Mouse (Mus musculus) brain, embryonic 14.5 days (tissue): Measurements from ENCODE around the gene Tnrc18. TPM values are rescaled to one million over a fixed set of nuclear protein-coding genes. Genes with fewer than 3 reads are reported as not detected.
A peak's percentile ranks its signal among the peaks of the same experiment; 100 is the strongest.

Experiments used
- DNase-seq: peaks from one replicate; pipeline ENCODE4 v3.0.0-alpha.2; 2011; ENCODE audit warnings: low read depth
- CTCF ChIP-seq: fragments of 200-500 bp; IDR thresholded peaks from 2 replicates; pipeline ENCODE4 v1.5.1; 2012; ENCODE audit warnings: inconsistent platforms, mild to moderate bottlenecking, moderate library complexity, borderline replicate concordance; ENCODE audit not compliant: insufficient read depth, insufficient read length; ENCODE audit errors: extremely low read depth
- POLR2A ChIP-seq: fragments of 200-500 bp; IDR thresholded peaks from 2 replicates; pipeline ENCODE4 v1.6.1; 2012; ENCODE audit warnings: mild to moderate bottlenecking, inconsistent platforms, borderline replicate concordance; ENCODE audit not compliant: poor library complexity, insufficient read depth, insufficient read length, severe bottlenecking; ENCODE audit errors: extremely low read depth
- polyA plus RNA-seq: library from polyadenylated mRNA; depleted of rRNA; stranded (reverse); fragments of >200 nt; gene quantifications from 2 replicates; pipeline ENCODE4 v1.2.3, GENCODE M21; 2012

Tnrc18 gene
- polyA plus RNA-seq, 1 experiment: 101 TPM

- no peak for DNase-seq
- TF ChIP-seq CTCF (no peak), POLR2A (no peak)
Measured at GRCm38 (mm10) chr5:142821974-142822285, 4.5 kb upstream of the Tnrc18 start.

- peak; percentile 93 for DNase-seq
- TF ChIP-seq POLR2A: peak; percentile 19; the same call in 1 of the 2 replicates
- TF ChIP-seq CTCF: no peak
Measured at GRCm38 (mm10) chr5:142821266-142821973, 4.0 kb upstream of the Tnrc18 start.

- DNase-seq: peak; percentile 83
Measured at GRCm38 (mm10) chr5:142820276-142821265, 3.1 kb upstream of the Tnrc18 start.

GRCm38 (mm10) chr5:142819385-142820275 is 2.2 kb upstream of the Tnrc18 start:
- TF ChIP-seq POLR2A: peak; percentile 85
- TF ChIP-seq CTCF: no peak
- peak; percentile 97 for DNase-seq

More at GRCm38 (mm10) chr5:142820276-142821265, 3.1 kb upstream of the Tnrc18 start:
- TF ChIP-seq POLR2A (0 out of 2 replicates have a peak, but pooled peaks have one; percentile 6), CTCF (no peak)

- peak; percentile 97 for DNase-seq
- TF ChIP-seq POLR2A (peak; percentile 42; the same call in 1 of the 2 replicates), CTCF (no peak)
Measured at GRCm38 (mm10) chr5:142818435-142819360, 1.2 kb upstream of the Tnrc18 start.

- peak; percentile 53 for DNase-seq
- TF ChIP-seq POLR2A (0 out of 2 replicates have a peak, but pooled peaks have one; percentile 41), CTCF (no peak)
Measured at GRCm38 (mm10) chr5:142816811-142817523, 495 bp downstream of the Tnrc18 start.

- peak; percentile 50 for DNase-seq
- no peak for TF ChIP-seq CTCF
- no peak for TF ChIP-seq POLR2A
Measured at GRCm38 (mm10) chr5:142816031-142816810, 1.2 kb downstream of the Tnrc18 start.

GRCm38 (mm10) chr5:142815421-142816001 is 2.0 kb downstream of the Tnrc18 start:
- DNase-seq: no peak

GRCm38 (mm10) chr5:142814711-142815420 is 2.6 kb downstream of the Tnrc18 start:
- TF ChIP-seq CTCF (no peak), POLR2A (no peak)
- no peak for DNase-seq

More at GRCm38 (mm10) chr5:142815421-142816001, 2.0 kb downstream of the Tnrc18 start:
- no peak for TF ChIP-seq POLR2A
- no peak for TF ChIP-seq CTCF
